Mouse (Mus musculus) kidney, adult 2 months (tissue): ENCODE measurements at regions not wholly inside any gene's neighbourhood (a gene's known extent, or its start where the extent isn't known, plus 50 kb on each side); places are given as distances from the start of the nearest gene placed in this dataset.

Experiments used
- DNase-seq: peaks from one replicate; pipeline ENCODE4 v3.0.0; 2021
- H3K27ac ChIP-seq: fragments of 200-500 bp; 2 replicates; pipeline ENCODE4 v1.5.1; 2012; ENCODE audit warnings: low read depth, low read length, control low read depth, inconsistent platforms; ENCODE audit not compliant: insufficient read depth
- H3K27me3 ChIP-seq: fragments of 200-500 bp; replicated peaks from 2 replicates; pipeline ENCODE4 v1.6.1; 2012; ENCODE audit warnings: mild to moderate bottlenecking, moderate library complexity, low read length, inconsistent platforms; ENCODE audit not compliant: control insufficient read depth, insufficient read depth
- H3K36me3 ChIP-seq: fragments of 200-500 bp; 2 replicates; pipeline ENCODE4 v1.6.1; 2012; ENCODE audit warnings: mild to moderate bottlenecking, moderate library complexity, low read length, inconsistent platforms; ENCODE audit not compliant: control insufficient read depth, insufficient read depth
- H3K4me1 ChIP-seq: fragments of 200-500 bp; 2 replicates; pipeline ENCODE4 v1.6.1; 2011; ENCODE audit warnings: low read length; ENCODE audit not compliant: control insufficient read depth, insufficient read depth
- H3K4me3 ChIP-seq: fragments of 200-500 bp; 2 replicates; pipeline ENCODE4 v1.5.1; 2011; ENCODE audit warnings: mild to moderate bottlenecking, low read depth, low read length, control low read depth; ENCODE audit not compliant: insufficient read depth
- CTCF ChIP-seq: fragments of 200-500 bp; conservative IDR thresholded peaks from 2 replicates; pipeline ENCODE4 v1.5.1; 2011; ENCODE audit warnings: low read depth, mild to moderate bottlenecking, control low read depth, low read length, moderate library complexity, mixed read lengths; ENCODE audit not compliant: insufficient read depth, insufficient read length
- POLR2A ChIP-seq: fragments of 200-500 bp; IDR thresholded peaks from one replicate; pipeline ENCODE4 v1.6.1; 2011; ENCODE audit warnings: low read depth, low read length, control low read depth
- WGBS: fragments of 180-500 bp; shearing (Covaris S2); methylation state at CpG from one replicate; pipeline ENCODE4 v1.1.7; 2018; 5-methylcytosine and 5-hydroxymethylcytosine counted together

DNA sequence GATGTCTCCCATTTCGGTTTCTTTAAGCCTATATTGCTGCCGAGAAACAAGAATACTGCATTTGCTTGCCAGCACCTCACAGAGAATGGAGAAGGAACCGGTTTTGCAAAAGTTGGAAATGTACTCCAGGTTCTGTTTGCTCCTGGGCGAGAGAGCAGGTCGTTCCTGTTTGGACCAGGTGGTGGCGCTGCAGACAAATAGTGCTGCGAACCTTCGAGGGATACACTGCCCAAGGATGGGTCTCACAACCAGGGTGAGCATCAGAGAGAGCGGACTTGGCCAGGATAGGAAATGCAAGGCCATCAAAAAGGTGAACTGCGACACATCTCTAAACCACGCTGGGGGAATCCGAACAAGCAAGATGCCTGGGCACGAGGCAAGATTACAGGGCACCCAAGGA is 54.0 kb upstream of the Ets2 start:
- no peak for TF ChIP-seq POLR2A
- peak; percentile 93 for TF ChIP-seq CTCF
- peak; percentile 76 for DNase-seq
- WGBS = 8% methylated on average over 13 of the region's 13 CpGs
- no peak overlapping the region for H3K4me3 ChIP-seq
- no peaks in the 10 kb centered on the region for H3K36me3 ChIP-seq
- no peaks in the 10 kb centered on the region for H3K27me3 ChIP-seq
- H3K4me1 ChIP-seq = no peaks in the 10 kb centered on the region
- H3K27ac ChIP-seq = no peak overlapping the region

DNA sequence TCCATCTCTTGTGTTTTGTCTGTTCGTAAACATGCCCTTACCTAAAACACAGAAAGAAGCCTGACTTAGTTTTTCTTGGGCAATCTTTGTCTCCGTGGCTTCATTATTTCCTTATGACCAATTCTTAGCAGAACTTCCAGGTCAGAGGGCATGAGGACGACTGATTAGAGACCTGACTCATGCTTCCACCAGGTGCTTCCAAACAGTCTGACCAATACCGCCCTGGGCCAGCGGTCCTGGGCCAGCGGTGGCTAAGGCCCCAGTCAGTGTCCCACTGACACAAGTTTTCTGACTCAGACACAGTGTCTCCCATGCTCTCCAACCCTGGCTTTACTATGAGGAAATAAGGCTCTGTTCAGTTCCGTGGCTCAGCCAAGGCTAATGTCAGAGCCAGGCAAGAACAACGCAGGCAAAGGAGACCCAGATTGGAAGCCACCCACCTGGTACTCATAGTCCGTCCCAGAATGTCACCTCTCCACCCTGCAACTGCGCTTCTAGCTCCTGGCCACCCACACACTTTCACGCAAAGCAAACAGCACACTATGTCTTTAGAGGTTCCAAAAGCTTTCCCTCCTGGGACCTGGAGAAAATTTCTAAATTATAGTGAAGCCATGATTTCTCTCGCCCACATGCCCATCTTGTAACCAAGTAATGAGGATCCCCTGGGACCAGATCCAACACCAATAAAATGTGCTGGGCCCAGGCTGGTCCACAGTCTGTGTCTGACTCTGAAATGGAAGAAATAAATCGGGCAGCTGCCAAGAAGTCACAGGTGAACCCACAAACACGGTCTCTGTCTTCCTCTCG is 56.6 kb upstream of the Erg start:
- H3K27ac ChIP-seq = no peak overlapping the region
- WGBS = 71% methylated on average over 15 of the region's 15 CpGs
- H3K36me3 ChIP-seq = no peaks in the 10 kb centered on the region
- no peak for DNase-seq
- no peaks in the 10 kb centered on the region for H3K4me1 ChIP-seq
- H3K27me3 ChIP-seq = no peaks in the 10 kb centered on the region
- H3K4me3 ChIP-seq = no peak overlapping the region
- TF ChIP-seq POLR2A (no peak), CTCF (no peak)

DNA sequence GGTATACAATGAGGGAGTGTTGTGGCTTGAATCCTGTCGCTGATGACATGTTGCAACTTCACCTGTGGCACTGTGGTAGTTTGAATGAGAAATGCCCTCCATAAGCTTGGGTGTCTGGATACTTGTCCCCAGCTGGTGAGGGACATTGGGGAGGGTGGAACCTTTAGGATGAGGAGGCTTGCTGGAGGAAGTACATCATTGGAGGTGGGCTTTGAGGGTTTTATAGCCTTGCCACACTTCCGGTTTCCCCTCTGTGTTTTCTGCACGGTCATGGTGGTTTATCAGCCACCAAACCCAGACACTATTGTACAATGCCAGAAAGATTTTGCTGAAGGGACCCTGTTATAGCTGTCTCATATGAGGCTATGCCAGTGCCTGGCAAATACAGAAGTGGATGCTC is 54.3 kb upstream of the Erg start:
- Histone ChIP-seq H3K27me3 (no peaks in the 10 kb centered on the region), H3K4me3 (no peak overlapping the region), H3K36me3 (no peaks in the 10 kb centered on the region), H3K4me1 (no peaks in the 10 kb centered on the region), H3K27ac (no peak overlapping the region)
- no peak for TF ChIP-seq CTCF
- no peak for DNase-seq
- 83% methylated on average over 3 of the region's 3 CpGs for WGBS

DNA sequence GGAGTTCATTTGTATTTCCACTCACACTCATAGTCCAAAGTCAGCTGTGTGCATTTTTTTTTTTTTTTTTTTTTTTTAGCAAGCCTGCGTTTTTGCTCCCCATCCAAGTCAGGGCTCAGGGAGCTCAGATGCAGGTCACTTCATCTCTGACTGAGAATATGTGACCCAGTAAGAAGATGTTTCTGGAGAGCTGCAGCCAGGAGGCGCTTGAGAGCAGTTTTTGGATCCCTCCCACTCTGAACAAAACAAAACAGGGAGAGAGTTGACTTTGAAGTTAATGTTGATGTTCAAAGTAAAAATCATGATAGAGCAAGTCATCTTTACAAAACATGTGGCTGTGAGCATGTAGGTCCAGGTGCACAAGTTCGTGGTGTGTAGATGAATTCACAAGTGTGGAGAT is 53.3 kb upstream of the Erg start:
- 90% methylated on average over 3 of the region's 3 CpGs for WGBS
- Histone ChIP-seq H3K27ac (no peak overlapping the region), H3K36me3 (no peaks in the 10 kb centered on the region), H3K27me3 (no peaks in the 10 kb centered on the region), H3K4me3 (no peak overlapping the region), H3K4me1 (no peaks in the 10 kb centered on the region)
- DNase-seq = no peak
- no peak for TF ChIP-seq POLR2A
- no peak for TF ChIP-seq CTCF

DNA sequence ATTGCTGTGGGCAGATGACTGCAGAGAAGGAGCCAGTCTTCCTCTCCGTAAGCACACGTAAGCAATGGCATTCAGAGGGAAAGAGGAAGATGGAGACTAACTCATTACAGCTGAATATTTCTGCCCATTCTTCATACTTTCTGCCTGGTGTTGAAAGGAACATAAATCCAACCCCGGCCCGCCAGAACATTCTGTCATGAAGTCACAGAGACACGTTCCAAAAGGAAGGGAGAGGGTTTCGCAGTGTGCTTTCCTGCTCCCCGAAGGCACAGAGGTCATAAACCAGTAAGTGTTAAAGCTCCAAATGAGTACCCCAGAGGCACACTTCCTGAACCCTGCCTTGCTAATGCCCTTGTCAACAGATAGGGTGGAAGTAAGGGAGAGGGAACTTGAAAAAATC is 51.5 kb upstream of the Erg start:
- Histone ChIP-seq H3K27me3 (no peaks in the 10 kb centered on the region), H3K27ac (no peak overlapping the region), H3K4me3 (no peak overlapping the region), H3K36me3 (no peaks in the 10 kb centered on the region), H3K4me1 (no peaks in the 10 kb centered on the region)
- TF ChIP-seq CTCF = no peak
- no peak for TF ChIP-seq POLR2A
- WGBS = 55% methylated on average over 7 of the region's 7 CpGs
- DNase-seq = no peak

DNA sequence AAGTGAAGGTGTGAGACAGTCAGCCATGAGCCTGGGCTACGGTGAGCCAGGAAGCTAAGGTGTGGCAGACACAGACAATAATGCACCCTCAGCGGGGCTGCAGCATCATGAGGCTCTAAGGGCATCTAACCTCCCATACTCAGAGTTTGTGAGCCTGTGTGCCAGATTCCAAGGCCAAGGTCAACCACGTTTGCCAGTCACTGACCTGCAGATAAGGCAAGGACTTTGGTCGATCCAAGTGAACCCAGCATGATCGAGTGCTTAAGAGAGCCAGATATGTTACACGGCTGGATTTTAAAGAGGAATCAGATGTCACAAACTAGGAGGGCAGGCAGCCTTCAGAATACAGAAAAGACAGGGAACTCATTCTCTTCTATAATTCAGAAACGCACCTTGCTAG is 50.2 kb upstream of the Erg start:
- DNase-seq = no peak
- Histone ChIP-seq H3K27me3 (no peaks in the 10 kb centered on the region), H3K27ac (no peak overlapping the region), H3K36me3 (no peaks in the 10 kb centered on the region), H3K4me1 (no peaks in the 10 kb centered on the region), H3K4me3 (no peak overlapping the region)
- WGBS = 74% methylated on average over 7 of the region's 7 CpGs
- TF ChIP-seq POLR2A = no peak
- TF ChIP-seq CTCF = no peak
